Mouse (Mus musculus): ENCODE results near the gene Tex35. TPM values are rescaled to one million over a fixed set of nuclear protein-coding genes. Genes with fewer than 3 reads are reported as not detected.

Gene Tex35
- polyA plus RNA-seq, 1 experiment from 2014 or later, result not detected

- Histone ChIP-seq H3K36me3 (ENCODE audit: control insufficient read depth, insufficient read depth, low read length) (no peaks in the 10 kb centered on the region), H3K27me3 (replicated peaks; ENCODE audit: control insufficient read depth, insufficient read depth, low read length) (no peaks in the 10 kb centered on the region), H3K27ac (ENCODE audit: low read length) (no peak overlapping the region), H3K9ac (ENCODE audit: low read depth, low read length) (no peak overlapping the region), H3K4me3 (ENCODE audit: low read length) (no peak overlapping the region), H3K4me1 (ENCODE audit: control insufficient read depth, insufficient read depth, low read length) (no peaks in the 10 kb centered on the region), H3K9me3 (ENCODE audit: control insufficient read depth, low read length) (no peaks in the 10 kb centered on the region), H3K4me2 (ENCODE audit: low read depth, low read length) (no peak overlapping the region)
- no peak for ATAC-seq
- WGBS, result 44% methylated on average over 3 of the region's 3 CpGs
These were observed 15.4 kb upstream of the Tex35 start for GRCm38 (mm10) chr1:157123836-157124235.

- Histone ChIP-seq H3K27ac (ENCODE audit: low read length) (no peak overlapping the region), H3K9me3 (ENCODE audit: control insufficient read depth, low read length) (no peaks in the 10 kb centered on the region), H3K4me2 (ENCODE audit: low read depth, low read length) (no peak overlapping the region), H3K27me3 (replicated peaks; ENCODE audit: control insufficient read depth, insufficient read depth, low read length) (no peaks in the 10 kb centered on the region), H3K4me1 (ENCODE audit: control insufficient read depth, insufficient read depth, low read length) (no peaks in the 10 kb centered on the region), H3K4me3 (ENCODE audit: low read length) (no peak overlapping the region), H3K36me3 (ENCODE audit: control insufficient read depth, insufficient read depth, low read length) (no peaks in the 10 kb centered on the region), H3K9ac (ENCODE audit: low read depth, low read length) (no peak overlapping the region)
- 72% methylated on average over 6 of the region's 6 CpGs for WGBS
- ATAC-seq, result no peak
These were observed 10.7 kb upstream of the Tex35 start for GRCm38 (mm10) chr1:157119168-157119567.

GRCm38 (mm10) chr1:157117440-157117839 is 9.0 kb upstream of the Tex35 start:
- no peak overlapping the region for H3K4me3 ChIP-seq (ENCODE audit: low read length)
- no peaks in the 10 kb centered on the region for H3K27me3 ChIP-seq (replicated peaks; ENCODE audit: control insufficient read depth, insufficient read depth, low read length)
- ATAC-seq, result no peak
- WGBS, result 85% methylated on average over 3 of the region's 3 CpGs
- no peaks in the 10 kb centered on the region for H3K36me3 ChIP-seq (ENCODE audit: control insufficient read depth, insufficient read depth, low read length)
- H3K4me1 ChIP-seq (ENCODE audit: control insufficient read depth, insufficient read depth, low read length), result no peaks in the 10 kb centered on the region
- no peak overlapping the region for H3K27ac ChIP-seq (ENCODE audit: low read length)
- H3K9ac ChIP-seq (ENCODE audit: low read depth, low read length), result no peak overlapping the region
- H3K4me2 ChIP-seq (ENCODE audit: low read depth, low read length), result no peak overlapping the region
- H3K9me3 ChIP-seq (ENCODE audit: control insufficient read depth, low read length), result no peaks in the 10 kb centered on the region

GRCm38 (mm10) chr1:157114492-157114891 is 6.0 kb upstream of the Tex35 start:
- H3K4me2 ChIP-seq (ENCODE audit: low read depth, low read length), result no peak overlapping the region
- ATAC-seq, result no peak
- H3K36me3 ChIP-seq (ENCODE audit: control insufficient read depth, insufficient read depth, low read length), result no peaks in the 10 kb centered on the region
- H3K9ac ChIP-seq (ENCODE audit: low read depth, low read length), result no peak overlapping the region
- no peaks in the 10 kb centered on the region for H3K9me3 ChIP-seq (ENCODE audit: control insufficient read depth, low read length)
- no peaks in the 10 kb centered on the region for H3K4me1 ChIP-seq (ENCODE audit: control insufficient read depth, insufficient read depth, low read length)
- 78% methylated on average over 2 of the region's 2 CpGs for WGBS
- H3K27me3 ChIP-seq (replicated peaks; ENCODE audit: control insufficient read depth, insufficient read depth, low read length), result no peaks in the 10 kb centered on the region
- H3K27ac ChIP-seq (ENCODE audit: low read length), result no peak overlapping the region
- H3K4me3 ChIP-seq (ENCODE audit: low read length), result no peak overlapping the region

GRCm38 (mm10) chr1:157110287-157110835 is 1.9 kb upstream of the Tex35 start:
- H3K4me1 ChIP-seq (ENCODE audit: control insufficient read depth, insufficient read depth, low read length), result no peaks in the 10 kb centered on the region
- no peak for ATAC-seq
- H3K9me3 ChIP-seq (ENCODE audit: control insufficient read depth, low read length), result no peaks in the 10 kb centered on the region
- no peak overlapping the region for H3K27ac ChIP-seq (ENCODE audit: low read length)
- no peak overlapping the region for H3K4me2 ChIP-seq (ENCODE audit: low read depth, low read length)
- H3K27me3 ChIP-seq (replicated peaks; ENCODE audit: control insufficient read depth, insufficient read depth, low read length), result no peaks in the 10 kb centered on the region
- H3K4me3 ChIP-seq (ENCODE audit: low read length), result no peak overlapping the region
- 65% methylated on average over 6 of the region's 6 CpGs for WGBS
- no peak overlapping the region for H3K9ac ChIP-seq (ENCODE audit: low read depth, low read length)
- H3K36me3 ChIP-seq (ENCODE audit: control insufficient read depth, insufficient read depth, low read length), result no peaks in the 10 kb centered on the region

- Histone ChIP-seq H3K27me3 (replicated peaks; ENCODE audit: control insufficient read depth, insufficient read depth, low read length) (no peaks in the 10 kb centered on the region), H3K9me3 (ENCODE audit: control insufficient read depth, low read length) (no peaks in the 10 kb centered on the region), H3K4me1 (ENCODE audit: control insufficient read depth, insufficient read depth, low read length) (no peaks in the 10 kb centered on the region; the same call in 1 of the 2 replicates), H3K27ac (ENCODE audit: low read length) (no peak overlapping the region), H3K4me3 (ENCODE audit: low read length) (peak overlapping the region; percentile 31), H3K4me2 (ENCODE audit: low read depth, low read length) (peak overlapping the region; percentile 52), H3K9ac (ENCODE audit: low read depth, low read length) (peak overlapping the region; percentile 36; the same call in 1 of the 2 replicates), H3K36me3 (ENCODE audit: control insufficient read depth, insufficient read depth, low read length) (no peaks in the 10 kb centered on the region)
- peak; percentile 86 for ATAC-seq
- 15% methylated on average over 19 of the region's 19 CpGs for WGBS
These were observed 7.2 kb downstream of the Tex35 start for GRCm38 (mm10) chr1:157101122-157101865.

- Histone ChIP-seq H3K9ac (ENCODE audit: low read depth, low read length) (no peak overlapping the region), H3K27me3 (replicated peaks; ENCODE audit: control insufficient read depth, insufficient read depth, low read length) (no peaks in the 10 kb centered on the region), H3K36me3 (ENCODE audit: control insufficient read depth, insufficient read depth, low read length) (no peaks in the 10 kb centered on the region), H3K4me2 (ENCODE audit: low read depth, low read length) (no peak overlapping the region), H3K27ac (ENCODE audit: low read length) (no peak overlapping the region), H3K4me3 (ENCODE audit: low read length) (no peak overlapping the region), H3K4me1 (ENCODE audit: control insufficient read depth, insufficient read depth, low read length) (no peaks in the 10 kb centered on the region), H3K9me3 (ENCODE audit: control insufficient read depth, low read length) (no peaks in the 10 kb centered on the region)
- WGBS, result 82% methylated on average over 4 of the region's 4 CpGs
- no peak for ATAC-seq
These were observed 12.9 kb downstream of the Tex35 start for GRCm38 (mm10) chr1:157095534-157095933.

- H3K9ac ChIP-seq (ENCODE audit: low read depth, low read length), result no peak overlapping the region
- H3K27ac ChIP-seq (ENCODE audit: low read length), result no peak overlapping the region
- no peak for ATAC-seq
- no peak overlapping the region for H3K4me2 ChIP-seq (ENCODE audit: low read depth, low read length)
- no peak overlapping the region for H3K4me3 ChIP-seq (ENCODE audit: low read length)
- H3K4me1 ChIP-seq (ENCODE audit: control insufficient read depth, insufficient read depth, low read length), result no peaks in the 10 kb centered on the region
- no peaks in the 10 kb centered on the region for H3K9me3 ChIP-seq (ENCODE audit: control insufficient read depth, low read length)
- no peaks in the 10 kb centered on the region for H3K36me3 ChIP-seq (ENCODE audit: control insufficient read depth, insufficient read depth, low read length)
- H3K27me3 ChIP-seq (replicated peaks; ENCODE audit: control insufficient read depth, insufficient read depth, low read length), result no peaks in the 10 kb centered on the region
- WGBS, result 86% methylated on average over 1 of the region's 1 CpGs
These were observed 15.9 kb downstream of the Tex35 start for GRCm38 (mm10) chr1:157092622-157093021.

- Histone ChIP-seq H3K9ac (ENCODE audit: low read depth, low read length) (no peak overlapping the region), H3K36me3 (ENCODE audit: control insufficient read depth, insufficient read depth, low read length) (no peaks in the 10 kb centered on the region), H3K4me1 (ENCODE audit: control insufficient read depth, insufficient read depth, low read length) (no peaks in the 10 kb centered on the region), H3K4me2 (ENCODE audit: low read depth, low read length) (no peak overlapping the region), H3K27me3 (replicated peaks; ENCODE audit: control insufficient read depth, insufficient read depth, low read length) (no peaks in the 10 kb centered on the region), H3K9me3 (ENCODE audit: control insufficient read depth, low read length) (no peaks in the 10 kb centered on the region), H3K4me3 (ENCODE audit: low read length) (no peak overlapping the region), H3K27ac (ENCODE audit: low read length) (no peak overlapping the region)
- 65% methylated on average over 4 of the region's 4 CpGs for WGBS
- no peak for ATAC-seq
These were observed 16.3 kb downstream of the Tex35 start for GRCm38 (mm10) chr1:157092140-157092539.
